Mouse (Mus musculus) lung, adult 2 months (tissue): Measurements from ENCODE around the gene Elovl7. TPM values are rescaled to one million over a fixed set of nuclear protein-coding genes. Genes with fewer than 3 reads are reported as not detected.

Experiments used
- DNase-seq: peaks from one replicate; pipeline ENCODE4 v3.0.0; 2022
- H3K4me1 ChIP-seq: fragments of 200-500 bp; 2 replicates; pipeline ENCODE4 v1.6.1; 2011; ENCODE audit warnings: low read length; ENCODE audit not compliant: control insufficient read depth, insufficient read depth
- H3K4me3 ChIP-seq: fragments of 200-500 bp; replicated peaks from 2 replicates; pipeline ENCODE3; 2011; ENCODE audit warnings: low read depth, mild to moderate bottlenecking, control low read depth, low read length; ENCODE audit errors: extremely low read depth
- CTCF ChIP-seq: fragments of 200-500 bp; IDR thresholded peaks from 2 replicates; pipeline ENCODE4 v1.5.1; 2011; ENCODE audit warnings: mild to moderate bottlenecking, low read length, control low read depth; ENCODE audit not compliant: insufficient read depth
- POLR2A ChIP-seq: fragments of 200-500 bp; IDR thresholded peaks from 2 replicates; pipeline ENCODE4 v1.6.1; 2011; ENCODE audit warnings: low read depth, mild to moderate bottlenecking, control low read depth, low read length, borderline replicate concordance; ENCODE audit errors: extremely low read depth
- WGBS: fragments of 180-500 bp; shearing (Covaris S2); methylation state at CpG from one replicate; pipeline ENCODE4 v1.1.7; 2018; 5-methylcytosine and 5-hydroxymethylcytosine counted together
- polyA plus RNA-seq: library from polyadenylated mRNA; depleted of rRNA; stranded (reverse); fragments of >200 nt; gene quantifications from 2 replicates; pipeline ENCODE4 v1.2.3, GENCODE M21; 2012; rRNA removed

Elovl7 gene
- polyA plus RNA-seq, 1 experiment: 4.8 TPM

DNA sequence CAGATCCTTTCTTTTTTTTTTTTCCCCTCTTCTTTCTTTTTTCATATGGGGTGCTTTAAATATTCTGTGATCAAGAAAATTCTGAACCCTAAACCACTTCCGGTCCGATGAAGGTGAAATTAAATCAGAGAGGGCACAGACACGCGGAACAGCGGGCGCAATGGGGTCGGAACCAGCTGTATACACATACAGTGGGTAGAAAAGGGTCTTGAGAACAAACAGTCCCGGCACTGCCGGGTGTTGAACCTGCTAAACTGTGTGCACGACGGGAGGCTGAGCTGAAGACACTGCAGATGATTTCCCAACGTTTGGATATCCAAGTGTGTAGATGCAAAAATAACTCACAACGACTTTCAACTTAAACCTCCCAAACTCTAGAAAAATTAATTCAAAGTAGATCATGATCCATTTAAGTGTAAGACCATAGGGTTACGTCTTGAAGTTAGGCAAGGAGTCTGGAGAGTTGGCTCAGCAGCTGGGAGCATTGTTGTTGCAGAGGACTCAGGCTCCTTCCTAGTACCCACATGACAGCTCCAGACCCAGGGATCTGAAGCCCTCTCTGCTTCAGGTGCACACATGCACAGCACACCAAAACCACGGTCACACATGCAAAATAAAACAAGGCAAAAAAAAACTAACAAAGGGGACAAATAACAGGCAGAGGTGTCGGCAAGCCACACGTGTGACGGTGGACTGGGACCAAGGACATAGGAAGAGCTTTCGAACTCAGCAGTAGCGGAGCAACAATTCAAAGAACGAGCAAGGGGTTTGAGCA lies 114.4 kb downstream of the Elovl7 start:
- Histone ChIP-seq H3K4me1 (no peaks in the 10 kb centered on the region), H3K4me3 (no peak overlapping the region)
- TF ChIP-seq CTCF: no peak
- no peak for TF ChIP-seq POLR2A
- 92% methylated on average over 21 of the region's 21 CpGs for WGBS
- DNase-seq: no peak

DNA sequence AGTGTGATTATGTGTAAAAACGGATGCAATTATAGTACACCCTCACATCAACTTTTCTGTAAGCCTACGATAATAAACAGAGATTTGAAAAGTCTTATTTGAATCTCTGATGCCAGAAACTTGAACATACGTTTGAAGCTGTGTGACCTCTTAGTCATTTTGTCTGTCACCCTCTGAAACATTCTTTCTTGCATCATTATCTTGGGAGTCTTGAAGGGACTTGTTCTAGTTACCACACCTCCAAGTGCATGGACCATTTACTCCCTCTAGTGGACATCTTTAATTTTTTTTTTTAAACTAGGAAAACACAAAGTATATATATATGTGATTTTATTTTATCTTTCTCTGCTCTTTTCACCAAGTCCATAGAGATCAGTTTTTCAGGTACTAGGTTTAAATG lies 115.5 kb downstream of the Elovl7 start:
- H3K4me1 ChIP-seq: no peaks in the 10 kb centered on the region
- no peak overlapping the region for H3K4me3 ChIP-seq
- 56% methylated on average over 3 of the region's 3 CpGs for WGBS
- TF ChIP-seq POLR2A: no peak
- TF ChIP-seq CTCF: no peak
- DNase-seq: no peak

Other genes with a start within 250 kb of the Elovl7 start
- gene Smim15, start 170.0 kb upstream of the Elovl7 start, polyA plus RNA-seq: 6.6 and 11.4 TPM in 2 replicates
- 3.6 and 7.1 TPM in 2 replicates for gene Ndufaf2, start 55.8 kb upstream of the Elovl7 start, polyA plus RNA-seq
- gene Ercc8, start 55.7 kb upstream of the Elovl7 start, polyA plus RNA-seq: 5.6 and 8.6 TPM in 2 replicates
- gene Depdc1b, start 101.9 kb downstream of the Elovl7 start, polyA plus RNA-seq: 0.19 and 0.37 TPM in 2 replicates
- 12.0 and 20.0 TPM in 2 replicates for gene Pde4d, start 235.5 kb downstream of the Elovl7 start, polyA plus RNA-seq